Mouse (Mus musculus) G1E (cell line): ENCODE results near the gene Serpina1f. TPM values are rescaled to one million over a fixed set of nuclear protein-coding genes. Genes with fewer than 3 reads are reported as not detected.

Experiments
- ATAC-seq: 2 replicates; pipeline ENCODE4 v1.8.0; 2016; ENCODE audit warnings: mild to moderate bottlenecking; ENCODE audit not compliant: insufficient number of reproducible peaks, poor library complexity, low FRiP score, severe bottlenecking; ENCODE audit errors: extremely low read depth
- DNase-seq: peaks from one replicate; pipeline ENCODE4 v3.0.0; 2012; ENCODE audit warnings: low spot score
- H3K27me3 ChIP-seq: 2 replicates; pipeline ENCODE4 v1.6.1; 2012; ENCODE audit warnings: mild to moderate bottlenecking, low read length, inconsistent platforms; ENCODE audit not compliant: insufficient read depth
- H3K36me3 ChIP-seq: replicated peaks from 2 replicates; pipeline ENCODE3; 2012; ENCODE audit warnings: mild to moderate bottlenecking, inconsistent platforms
- H3K4me1 ChIP-seq: 2 replicates; pipeline ENCODE4 v1.6.1; 2012; ENCODE audit warnings: low read depth, low read length, inconsistent platforms, mixed read lengths; ENCODE audit not compliant: insufficient read depth
- H3K4me3 ChIP-seq: 2 replicates; pipeline ENCODE4 v1.5.1; 2012; ENCODE audit warnings: low read depth, mild to moderate bottlenecking, inconsistent platforms, low read length, moderate library complexity, mixed read lengths
- H3K9me3 ChIP-seq: replicated peaks from 2 replicates; pipeline ENCODE4 v1.6.1; 2012; ENCODE audit warnings: inconsistent platforms
- CTCF ChIP-seq: IDR thresholded peaks from 2 replicates; pipeline ENCODE4 v1.5.1; 2012; ENCODE audit warnings: low read depth, low read length, inconsistent platforms, mixed read lengths
- GATA1 ChIP-seq: IDR thresholded peaks from 2 replicates; pipeline ENCODE4 v1.6.1; 2012; ENCODE audit warnings: borderline replicate concordance, low read length, inconsistent platforms, mixed read lengths
- GATA2 ChIP-seq: IDR thresholded peaks from 2 replicates; pipeline ENCODE4 v1.6.1; 2012; ENCODE audit warnings: low read depth, low read length, inconsistent platforms, borderline replicate concordance
- POLR2AphosphoS5 ChIP-seq: IDR thresholded peaks from 2 replicates; pipeline ENCODE4 v1.6.1; 2012; ENCODE audit warnings: low read depth, low read length, inconsistent platforms; ENCODE audit not compliant: insufficient replicate concordance
- TAL1 ChIP-seq: conservative IDR thresholded peaks from 2 replicates; pipeline ENCODE4 v1.6.1; 2012; ENCODE audit warnings: low read depth, low read length, inconsistent platforms, mixed read lengths
- polyA plus RNA-seq: library from polyadenylated mRNA; stranded (reverse); fragments of >175 nt; gene quantifications from 2 replicates; pipeline ENCODE4 v1.2.3, GENCODE M21; 2012
- total RNA-seq, 2 experiments: library from RNA; stranded (forward) in 1 of 2; stranded (reverse) in 1 of 2; fragments of 200-1000 nt in 1 of 2; fragments of >200 nt in 1 of 2; fragmentation: Nextera tagmentation in 1 of 2; gene quantifications; 2 replicates each; pipeline ENCODE4 v1.2.3; 2014 to 2017

Gene Serpina1f
- total and polyA plus RNA-seq, 3 experiments, result 0.27 TPM; not detected in 2

GRCm38 (mm10) chr12:103705547-103705946 lies 10.2 kb upstream of the Serpina1f start:
- Histone ChIP-seq H3K27me3 (no peaks in the 10 kb centered on the region), H3K36me3 (no peaks in the 10 kb centered on the region), H3K4me3 (no peak overlapping the region), H3K9me3 (peaks cover 84% of the 10 kb centered on the region), H3K4me1 (no peaks in the 10 kb centered on the region)
- DNase-seq, result no peak
- no peak for TF ChIP-seq CTCF
- ATAC-seq, result no peak

- ATAC-seq (no peak), DNase-seq (no peak)
- Histone ChIP-seq H3K27me3 (no peaks in the 10 kb centered on the region), H3K4me3 (no peak overlapping the region), H3K4me1 (no peaks in the 10 kb centered on the region), H3K36me3 (no peaks in the 10 kb centered on the region), H3K9me3 (peaks cover 81% of the 10 kb centered on the region)
- TF ChIP-seq GATA1, result no peak
- no peak for TF ChIP-seq TAL1
- no peak for TF ChIP-seq GATA2
These were observed 4.9 kb upstream of the Serpina1f start for GRCm38 (mm10) chr12:103700144-103700750.

- Histone ChIP-seq H3K4me3 (no peak overlapping the region), H3K4me1 (no peaks in the 10 kb centered on the region), H3K27me3 (no peaks in the 10 kb centered on the region), H3K36me3 (no peaks in the 10 kb centered on the region), H3K9me3 (peaks cover 86% of the 10 kb centered on the region)
- TF ChIP-seq CTCF (no peak), POLR2AphosphoS5 (no peak), GATA1 (no peak), TAL1 (no peak), GATA2 (no peak)
- ATAC-seq (no peak), DNase-seq (no peak)
These were observed 7.0 kb downstream of the Serpina1f start for GRCm38 (mm10) chr12:103688221-103688814.

GRCm38 (mm10) chr12:103687021-103687420 lies 8.3 kb downstream of the Serpina1f start:
- TF ChIP-seq CTCF (no peak), POLR2AphosphoS5 (no peak), GATA1 (no peak), GATA2 (no peak), TAL1 (no peak)
- DNase-seq (no peak), ATAC-seq (no peak)
- Histone ChIP-seq H3K9me3 (peaks cover 88% of the 10 kb centered on the region), H3K27me3 (no peaks in the 10 kb centered on the region), H3K4me1 (no peaks in the 10 kb centered on the region), H3K36me3 (no peaks in the 10 kb centered on the region), H3K4me3 (no peak overlapping the region)

- ATAC-seq, result no peak
- Histone ChIP-seq H3K9me3 (peaks cover 83% of the 10 kb centered on the region), H3K36me3 (no peaks in the 10 kb centered on the region), H3K27me3 (no peaks in the 10 kb centered on the region), H3K4me3 (no peak overlapping the region), H3K4me1 (no peaks in the 10 kb centered on the region)
- TF ChIP-seq TAL1 (no peak), POLR2AphosphoS5 (no peak), GATA1 (no peak), GATA2 (no peak), CTCF (no peak)
- no peak for DNase-seq
These were observed 9.3 kb downstream of the Serpina1f start for GRCm38 (mm10) chr12:103686050-103686449.

- H3K4me3 ChIP-seq, result no peak overlapping the region
- TF ChIP-seq GATA1, result no peak
- TF ChIP-seq GATA2, result no peak
- no peak for TF ChIP-seq CTCF
- TF ChIP-seq POLR2AphosphoS5, result no peak
- no peak for TF ChIP-seq TAL1
- H3K27me3 ChIP-seq, result no peaks in the 10 kb centered on the region
- H3K36me3 ChIP-seq, result no peaks in the 10 kb centered on the region
- H3K9me3 ChIP-seq, result peaks cover 80% of the 10 kb centered on the region
- DNase-seq (no peak), ATAC-seq (no peak)
- no peaks in the 10 kb centered on the region for H3K4me1 ChIP-seq
These were observed 9.9 kb downstream of the Serpina1f start for GRCm38 (mm10) chr12:103685386-103685785.
